Mouse (Mus musculus) testis, adult 2 months (tissue): Measurements from ENCODE around the gene Ccr4.

Experiments
- CTCF ChIP-seq: fragments of 200-500 bp; IDR thresholded peaks from 2 replicates; pipeline ENCODE4 v1.5.1; 2012; ENCODE audit warnings: low read depth, mild to moderate bottlenecking, inconsistent platforms, low read length, moderate library complexity; ENCODE audit not compliant: control insufficient read depth, insufficient read depth, insufficient replicate concordance
- POLR2A ChIP-seq: fragments of 200-500 bp; IDR thresholded peaks from 2 replicates; pipeline ENCODE4 v1.6.1; 2012; ENCODE audit warnings: low read depth, mild to moderate bottlenecking, inconsistent platforms, low read length, moderate library complexity; ENCODE audit not compliant: control insufficient read depth

GRCm38 (mm10) chr9:114527085-114527484, 22.4 kb upstream of the Ccr4 start:
- no peak for TF ChIP-seq CTCF
- TF ChIP-seq POLR2A = no peak
